Mouse (Mus musculus): Measurements from ENCODE around the gene Tlcd1. TPM values are rescaled to one million over a fixed set of nuclear protein-coding genes. Genes with fewer than 3 reads are reported as not detected.
A peak's percentile ranks its signal among the peaks of the same experiment; 100 is the strongest.

The Tlcd1 gene
- polyA plus RNA-seq, 2 experiments: 21.4 to 48.4 TPM

DNA sequence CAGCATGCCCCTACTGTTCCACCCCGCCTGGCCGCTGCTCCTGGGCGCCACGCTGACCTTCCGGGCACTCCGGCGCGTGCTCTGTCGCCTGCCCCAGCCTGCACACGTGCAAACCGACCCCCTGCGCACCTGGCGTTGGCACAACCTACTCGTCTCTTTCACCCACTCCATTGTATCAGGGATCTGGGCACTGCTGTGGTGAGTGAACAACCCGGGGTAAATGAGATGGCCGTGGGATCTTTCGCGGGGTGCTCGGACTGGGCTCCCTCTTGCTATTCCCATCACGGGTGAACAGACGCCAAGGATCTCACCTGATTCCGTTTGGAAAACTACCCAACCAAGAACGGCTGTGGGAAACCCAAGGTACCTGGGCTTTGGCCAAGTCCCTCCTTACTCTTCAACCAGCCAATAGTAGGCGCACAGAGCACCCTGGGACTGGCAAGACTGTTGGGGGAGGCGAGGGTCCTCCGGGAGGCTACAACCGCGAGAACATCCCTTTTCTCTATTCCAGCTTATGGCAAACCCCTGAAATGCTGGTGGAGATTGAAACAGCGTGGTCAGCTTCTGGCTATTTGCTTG lies 2.4 kb downstream of the Tlcd1 start:
- H3K9ac ChIP-seq (ENCODE audit: low read depth, low read length, severe bottlenecking): peak overlapping the region; percentile 72
- peak overlapping the region; percentile 94 for H3K27ac ChIP-seq (replicated peaks; ENCODE audit: low read depth, low read length)
- peak overlapping the region; percentile 46 for H3K4me3 ChIP-seq (replicated peaks; ENCODE audit: low read length)
- DNase-seq (ENCODE audit: low spot score): peak; percentile 85
- whole genome bisulfite sequencing: 1% methylated on average over 26 of the region's 29 CpGs
- ATAC-seq (ENCODE audit: low FRiP score, low read depth): no peak; the same call in 1 of the 2 replicates
- H3K4me1 ChIP-seq (ENCODE audit: control insufficient read depth, insufficient read depth, low read length): peaks cover 38% of the 10 kb centered on the region
- peak overlapping the region; percentile 97 for H3K4me2 ChIP-seq (replicated peaks; ENCODE audit: low read depth, low read length, severe bottlenecking)
- no peaks in the 10 kb centered on the region for H3K27me3 ChIP-seq (ENCODE audit: control insufficient read depth, insufficient read depth, low read length)
- peak; percentile 25; the same call in 1 of the 2 replicates for TF ChIP-seq POLR2A (IDR thresholded peaks at IDR 0.05; ENCODE audit: borderline replicate concordance, extremely low read depth, insufficient read depth, insufficient read length)
- no peaks in the 10 kb centered on the region for H3K9me3 ChIP-seq (ENCODE audit: control insufficient read depth, low read length)
- H3K36me3 ChIP-seq (ENCODE audit: control insufficient read depth, insufficient read depth, low read length): peaks cover 31% of the 10 kb centered on the region

DNA sequence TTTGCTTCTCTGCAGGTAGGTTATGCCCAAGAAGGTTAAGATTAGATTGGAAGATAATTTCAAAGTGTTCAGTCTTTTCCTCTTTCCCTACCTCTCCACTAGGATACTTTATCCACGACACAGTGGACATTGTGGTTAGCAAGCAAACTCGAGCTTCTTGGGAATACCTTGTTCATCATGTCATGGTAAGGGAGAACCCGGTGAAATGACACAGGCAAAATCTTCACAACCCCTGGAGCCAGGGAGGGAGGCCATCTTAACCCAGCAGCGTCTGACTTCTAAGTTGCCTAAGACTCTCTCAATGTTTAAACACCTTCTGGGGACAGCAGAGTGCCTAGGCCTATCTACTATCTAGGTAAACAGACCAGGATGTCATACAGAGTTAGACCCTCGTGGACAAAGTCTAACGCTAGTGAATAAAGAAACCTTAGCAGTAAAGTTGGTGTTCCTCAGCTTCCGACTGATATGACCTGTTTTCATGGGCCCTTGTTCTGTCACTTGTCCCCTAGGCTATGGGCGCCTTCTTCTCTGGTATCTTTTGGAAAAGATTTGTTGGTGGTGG lies 3.0 kb downstream of the Tlcd1 start:
- H3K4me2 ChIP-seq (replicated peaks; ENCODE audit: low read depth, low read length, severe bottlenecking): peak overlapping the region; percentile 97
- H3K9ac ChIP-seq (ENCODE audit: low read depth, low read length, severe bottlenecking): no peak overlapping the region; the same call in 1 of the 2 replicates
- peak overlapping the region; percentile 46 for H3K4me3 ChIP-seq (replicated peaks; ENCODE audit: low read length)
- H3K4me1 ChIP-seq (ENCODE audit: control insufficient read depth, insufficient read depth, low read length): peaks cover 39% of the 10 kb centered on the region
- H3K9me3 ChIP-seq (ENCODE audit: control insufficient read depth, low read length): no peaks in the 10 kb centered on the region
- no peak for TF ChIP-seq POLR2A (IDR thresholded peaks at IDR 0.05; ENCODE audit: borderline replicate concordance, extremely low read depth, insufficient read depth, insufficient read length)
- peak overlapping the region; percentile 94 for H3K27ac ChIP-seq (replicated peaks; ENCODE audit: low read depth, low read length)
- WGBS: 27% methylated on average over 8 of the region's 8 CpGs
- H3K36me3 ChIP-seq (ENCODE audit: control insufficient read depth, insufficient read depth, low read length): peaks cover 31% of the 10 kb centered on the region
- DNase-seq (ENCODE audit: low spot score) (no peak), ATAC-seq (ENCODE audit: low FRiP score, low read depth) (no peak)
- no peaks in the 10 kb centered on the region for H3K27me3 ChIP-seq (ENCODE audit: control insufficient read depth, insufficient read depth, low read length)

- Histone ChIP-seq H3K27ac (replicated peaks; ENCODE audit: low read depth, low read length) (no peak overlapping the region), H3K9me3 (ENCODE audit: control insufficient read depth, low read length) (no peaks in the 10 kb centered on the region), H3K9ac (ENCODE audit: low read depth, low read length, severe bottlenecking) (no peak overlapping the region), H3K36me3 (ENCODE audit: control insufficient read depth, insufficient read depth, low read length) (peaks cover 31% of the 10 kb centered on the region), H3K4me2 (replicated peaks; ENCODE audit: low read depth, low read length, severe bottlenecking) (no peak overlapping the region), H3K4me1 (ENCODE audit: control insufficient read depth, insufficient read depth, low read length) (peaks cover 39% of the 10 kb centered on the region), H3K27me3 (ENCODE audit: control insufficient read depth, insufficient read depth, low read length) (no peaks in the 10 kb centered on the region), H3K4me3 (replicated peaks; ENCODE audit: low read length) (no peak overlapping the region)
- no peak for TF ChIP-seq POLR2A (IDR thresholded peaks at IDR 0.05; ENCODE audit: borderline replicate concordance, extremely low read depth, insufficient read depth, insufficient read length)
- 76% methylated on average over 6 of the region's 6 CpGs for WGBS
- DNase-seq (ENCODE audit: low spot score) (no peak), ATAC-seq (ENCODE audit: low FRiP score, low read depth) (no peak)
Observed at GRCm38 (mm10) chr11:78180081-78180761, 3.7 kb downstream of the Tlcd1 start.

DNA sequence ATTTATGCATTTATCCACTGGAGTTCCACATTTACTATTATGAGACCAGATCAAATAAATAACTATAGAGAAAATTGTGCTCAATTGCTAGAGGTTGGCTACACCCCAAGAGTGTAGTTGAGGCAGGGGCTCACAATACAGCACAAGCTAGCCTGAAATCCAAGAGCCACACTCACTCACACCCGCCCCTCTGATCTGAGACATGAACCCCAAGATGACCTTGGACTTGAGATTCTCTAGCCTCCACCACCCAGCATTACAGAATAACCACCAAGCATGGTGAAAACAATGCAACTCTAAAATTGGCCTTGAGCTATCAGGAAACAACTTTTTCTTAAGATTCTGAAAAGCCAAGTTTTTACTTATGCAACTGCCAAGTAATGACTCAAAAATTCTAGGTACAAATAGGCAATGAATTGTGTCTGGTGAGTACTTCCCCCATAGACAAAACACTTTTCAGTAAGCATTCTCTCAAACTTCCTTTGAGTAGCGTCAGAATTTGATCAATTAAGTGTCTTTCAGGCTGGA lies 5.4 kb downstream of the Tlcd1 start:
- Histone ChIP-seq H3K4me1 (ENCODE audit: control insufficient read depth, insufficient read depth, low read length) (peaks cover 34% of the 10 kb centered on the region), H3K27ac (replicated peaks; ENCODE audit: low read depth, low read length) (no peak overlapping the region), H3K9me3 (ENCODE audit: control insufficient read depth, low read length) (no peaks in the 10 kb centered on the region), H3K36me3 (ENCODE audit: control insufficient read depth, insufficient read depth, low read length) (peaks cover 31% of the 10 kb centered on the region), H3K4me2 (replicated peaks; ENCODE audit: low read depth, low read length, severe bottlenecking) (peak overlapping the region; percentile 75), H3K4me3 (replicated peaks; ENCODE audit: low read length) (peak overlapping the region; percentile 83), H3K27me3 (ENCODE audit: control insufficient read depth, insufficient read depth, low read length) (no peaks in the 10 kb centered on the region), H3K9ac (ENCODE audit: low read depth, low read length, severe bottlenecking) (peak overlapping the region; percentile 87)
- 48% methylated on average over 2 of the region's 2 CpGs for WGBS
- TF ChIP-seq POLR2A (IDR thresholded peaks at IDR 0.05; ENCODE audit: borderline replicate concordance, extremely low read depth, insufficient read depth, insufficient read length): no peak
- DNase-seq (ENCODE audit: low spot score) (no peak), ATAC-seq (ENCODE audit: low FRiP score, low read depth) (no peak)

GRCm38 (mm10) chr11:78182450-78182849 lies 5.9 kb downstream of the Tlcd1 start:
- no peak for TF ChIP-seq POLR2A (IDR thresholded peaks at IDR 0.05; ENCODE audit: borderline replicate concordance, extremely low read depth, insufficient read depth, insufficient read length)
- ATAC-seq (ENCODE audit: low FRiP score, low read depth) (no peak), DNase-seq (ENCODE audit: low spot score) (no peak)
- peaks cover 31% of the 10 kb centered on the region for H3K36me3 ChIP-seq (ENCODE audit: control insufficient read depth, insufficient read depth, low read length)
- 9% methylated on average over 7 of the region's 7 CpGs for WGBS
- no peaks in the 10 kb centered on the region for H3K27me3 ChIP-seq (ENCODE audit: control insufficient read depth, insufficient read depth, low read length)
- H3K9ac ChIP-seq (ENCODE audit: low read depth, low read length, severe bottlenecking): peak overlapping the region; percentile 87
- peaks cover 32% of the 10 kb centered on the region for H3K4me1 ChIP-seq (ENCODE audit: control insufficient read depth, insufficient read depth, low read length)
- H3K9me3 ChIP-seq (ENCODE audit: control insufficient read depth, low read length): no peaks in the 10 kb centered on the region
- peak overlapping the region; percentile 75 for H3K4me2 ChIP-seq (replicated peaks; ENCODE audit: low read depth, low read length, severe bottlenecking)
- no peak overlapping the region for H3K27ac ChIP-seq (replicated peaks; ENCODE audit: low read depth, low read length)
- peak overlapping the region; percentile 83 for H3K4me3 ChIP-seq (replicated peaks; ENCODE audit: low read length)
